Mouse (Mus musculus): ENCODE results near the gene Hsd3b5. TPM values are rescaled to one million over a fixed set of nuclear protein-coding genes. Genes with fewer than 3 reads are reported as not detected.
"Not testable (repeated sequence)": the region's sequence is repeated elsewhere in the genome, so short reads cannot be mapped to it uniquely, and the experiment has no call there.

Gene Hsd3b5
- total RNA-seq (2022), result not detected

DNA sequence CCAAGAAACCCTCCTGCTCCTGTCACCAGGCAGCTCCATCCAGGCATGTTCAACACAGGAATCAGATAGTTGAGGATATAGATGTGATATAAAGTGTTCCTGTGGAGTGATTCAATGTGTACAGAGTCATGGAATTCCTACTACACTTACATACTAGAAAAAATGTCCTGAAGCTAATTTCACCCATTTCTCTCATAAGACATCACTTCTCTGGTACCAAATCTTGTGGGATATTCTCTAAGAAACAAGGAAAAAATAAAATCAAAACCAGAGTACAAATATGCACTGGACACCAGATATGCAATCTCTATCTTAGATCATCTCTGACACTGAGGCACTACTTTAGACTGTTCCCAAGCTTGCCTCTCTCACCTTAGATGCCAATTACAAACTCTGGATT is at the start of gene Hsd3b5:
Gene Hsd3b5 (minus strand): TSS at position 101 of the 400 bp plus-strand sequence.
- DNase-seq (ENCODE audit: low spot score in 2 of 2), result no peak

DNA sequence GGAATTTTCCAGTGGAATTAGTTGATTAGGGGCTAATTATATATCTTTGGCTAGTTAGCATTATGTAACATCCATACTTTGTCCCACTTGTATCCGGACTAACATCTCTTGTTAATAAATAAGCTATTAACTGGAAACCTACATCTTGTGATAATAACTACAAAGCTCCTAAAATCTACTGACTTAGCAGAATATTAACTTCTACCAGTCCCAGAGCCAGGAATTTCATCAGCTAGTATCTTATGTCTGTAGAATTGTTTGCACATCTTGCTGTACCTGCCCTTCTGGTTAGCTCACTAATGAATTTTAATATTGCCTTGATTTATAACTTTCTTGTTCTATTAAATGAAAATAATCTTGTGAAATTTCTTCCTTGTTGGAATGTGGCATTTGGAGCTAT is 5.1 kb upstream of the Hsd3b5 start:
- DNase-seq (ENCODE audit: low spot score in 2 of 2), result no peak

DNA sequence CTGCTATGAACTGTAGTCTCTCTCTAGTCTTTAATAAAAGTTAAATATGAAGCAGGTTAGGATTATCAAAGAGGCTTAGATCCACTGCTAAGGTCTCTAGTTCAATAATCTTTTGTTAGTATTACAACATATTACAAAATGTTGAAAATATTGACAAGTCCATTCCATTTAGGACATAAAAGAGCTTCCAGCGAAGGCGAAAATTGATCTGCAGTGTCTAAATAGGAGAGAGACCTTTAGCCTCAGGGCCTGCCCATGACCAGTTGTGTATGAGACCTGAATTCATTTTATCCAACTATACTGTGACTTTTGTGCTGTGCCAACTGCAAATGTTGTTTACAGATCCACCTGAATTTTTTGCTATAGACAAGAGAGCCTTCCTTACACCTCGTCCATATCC is 419 bp downstream of the Hsd3b5 start:
- DNase-seq (ENCODE audit: low spot score in 2 of 2), result no peak

DNA sequence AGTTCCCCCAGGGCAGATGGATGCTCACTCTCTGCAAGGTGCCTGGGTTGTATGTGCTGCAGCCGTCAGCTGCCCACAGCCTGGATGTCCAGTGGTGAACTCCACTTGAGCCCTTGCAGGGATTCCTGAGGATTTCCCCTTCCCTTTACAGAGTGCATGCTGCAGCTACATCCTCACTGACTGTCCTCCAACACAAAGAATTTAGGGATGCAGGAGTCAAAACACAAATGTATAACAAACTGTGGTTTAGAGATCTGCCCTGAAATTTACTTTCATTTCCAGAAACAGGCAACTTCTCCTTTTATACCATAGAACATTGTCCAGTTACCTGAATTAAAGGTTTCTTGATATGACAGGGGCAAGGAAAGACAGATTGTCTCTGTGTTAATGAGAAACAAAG is 13.3 kb downstream of the Hsd3b5 start:
- not testable (repeated sequence) for DNase-seq (ENCODE audit: low spot score in 2 of 2)

DNA sequence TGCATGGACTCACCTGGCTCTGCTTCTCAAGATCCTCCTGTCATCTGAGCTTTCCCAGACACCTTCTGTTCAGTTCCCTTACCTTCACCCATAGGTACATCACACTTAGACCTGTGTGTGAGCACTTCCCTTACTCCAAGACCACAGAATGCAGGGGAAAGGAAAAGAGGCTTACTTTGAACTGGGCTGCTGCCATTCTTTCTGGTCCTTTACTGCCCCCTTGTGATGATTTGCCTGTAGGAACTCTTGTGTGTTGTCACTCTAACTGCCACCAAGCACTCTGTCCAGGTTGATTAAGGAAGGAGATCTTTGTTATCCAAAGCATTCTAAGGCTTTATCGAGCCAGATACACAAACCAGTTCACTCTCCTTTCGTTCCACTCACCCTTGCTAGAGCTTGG is 13.8 kb downstream of the Hsd3b5 start:
- not testable (repeated sequence) for DNase-seq (ENCODE audit: low spot score in 2 of 2)

DNA sequence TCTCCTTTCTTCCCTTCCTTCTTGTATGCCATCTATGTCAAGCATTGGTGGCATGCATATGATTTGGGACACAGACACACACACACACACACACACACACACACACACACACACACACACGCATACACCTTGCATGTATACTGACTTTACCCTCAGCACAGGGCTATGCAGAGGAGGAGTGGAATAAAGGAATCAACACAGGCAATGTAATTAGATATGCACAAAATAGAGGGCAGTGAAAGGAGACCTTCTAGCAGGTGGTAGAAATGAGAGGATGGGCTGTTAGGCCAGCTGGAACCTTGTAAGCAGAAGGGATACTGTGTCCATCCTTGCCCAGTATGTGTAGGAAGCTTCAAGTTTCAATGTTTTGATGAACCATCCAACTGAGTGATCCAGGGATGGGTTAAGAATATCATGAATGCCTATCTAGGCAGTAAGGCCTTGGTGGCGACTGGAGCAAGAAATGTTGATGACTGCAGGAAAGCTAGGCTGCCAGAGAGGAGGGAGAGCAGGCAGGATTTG is 15.6 kb downstream of the Hsd3b5 start:
- DNase-seq (ENCODE audit: low spot score in 2 of 2), result not testable (repeated sequence)

DNA sequence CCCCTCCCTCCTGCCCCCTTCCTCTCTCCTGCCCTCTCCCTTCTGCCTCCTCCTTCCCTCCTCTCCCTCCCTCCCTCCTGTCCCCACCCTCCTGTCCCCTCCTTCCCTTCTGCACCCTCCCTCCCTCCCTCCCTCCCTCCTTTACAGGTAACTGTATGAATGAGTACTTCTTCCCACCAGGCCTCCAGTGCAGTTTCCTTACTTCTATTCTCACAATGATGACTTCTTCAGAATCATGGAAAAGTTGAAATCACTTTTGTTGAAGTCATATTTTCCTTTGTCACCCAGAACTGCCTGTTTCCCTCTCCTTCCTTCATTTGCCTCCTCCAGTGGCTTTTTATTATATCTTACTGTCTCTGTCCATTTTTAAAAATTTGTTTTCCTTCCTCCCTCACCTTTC is 16.1 kb downstream of the Hsd3b5 start:
- DNase-seq (ENCODE audit: low spot score in 2 of 2), result no peak

DNA sequence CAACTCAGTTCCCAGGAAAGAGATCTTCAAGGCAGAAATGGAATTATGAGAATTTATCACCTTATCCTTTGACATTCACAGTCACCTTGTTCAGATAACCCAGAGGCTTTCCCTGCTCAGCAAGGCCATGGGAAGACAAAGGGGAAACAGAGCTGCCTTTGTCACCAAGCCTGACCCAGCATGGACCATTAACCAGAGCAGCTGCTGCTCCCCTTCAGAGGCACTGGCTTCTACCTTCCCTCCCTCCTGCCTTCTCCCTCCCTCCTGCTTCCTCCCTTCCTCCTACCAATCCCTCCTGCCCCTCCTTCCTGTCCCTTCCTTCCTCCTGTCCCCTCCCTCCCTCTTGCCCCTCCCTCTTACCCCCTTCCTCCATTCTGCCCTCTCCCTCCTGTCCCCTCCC is 16.5 kb downstream of the Hsd3b5 start:
- DNase-seq (ENCODE audit: low spot score in 2 of 2), result not testable (repeated sequence)

DNA sequence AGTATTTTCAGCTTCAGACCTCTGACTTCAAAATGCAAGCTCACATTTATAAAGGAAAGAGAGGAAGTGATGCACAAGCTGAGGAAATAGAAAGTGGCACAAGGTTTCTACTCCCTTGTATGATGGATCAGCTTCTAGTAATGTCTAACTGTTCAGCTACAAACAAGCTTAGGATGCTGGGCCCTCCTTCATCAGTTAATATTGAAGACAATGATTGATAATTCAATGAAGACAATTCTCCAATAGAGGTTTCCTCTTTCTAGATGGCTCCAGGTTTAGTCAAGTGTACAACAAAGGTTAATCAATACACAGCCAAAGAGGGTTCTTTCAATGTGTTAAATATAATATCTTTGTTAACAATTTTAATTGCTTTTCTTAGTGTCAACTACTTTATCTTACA is 41.3 kb downstream of the Hsd3b5 start, which contains the start of gene Gm10681:
Gene Gm10681 (minus strand): TSS at position 101 of the 400 bp plus-strand sequence.
- no peak for DNase-seq (ENCODE audit: low spot score in 2 of 2)

DNA sequence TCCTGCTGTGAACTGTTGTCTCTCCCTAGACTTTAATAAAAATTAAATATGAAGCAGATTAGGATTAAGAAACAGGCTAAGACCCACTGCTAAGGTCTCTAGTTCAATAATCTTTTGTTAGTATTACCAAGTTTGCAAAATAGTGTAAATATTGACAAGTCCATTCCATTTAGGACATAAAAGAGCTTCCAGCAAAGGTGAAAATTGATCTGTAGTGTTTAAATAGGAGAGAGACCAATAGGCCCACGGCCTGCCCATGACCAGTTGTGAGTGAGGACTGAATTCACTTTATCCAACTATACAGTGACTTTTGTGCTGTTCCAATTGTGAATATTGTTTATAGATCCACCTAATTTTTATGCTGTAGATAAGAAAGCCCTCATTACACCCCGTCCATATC is 42.3 kb downstream of the Hsd3b5 start:
- no peak for DNase-seq (ENCODE audit: low spot score in 2 of 2)

DNA sequence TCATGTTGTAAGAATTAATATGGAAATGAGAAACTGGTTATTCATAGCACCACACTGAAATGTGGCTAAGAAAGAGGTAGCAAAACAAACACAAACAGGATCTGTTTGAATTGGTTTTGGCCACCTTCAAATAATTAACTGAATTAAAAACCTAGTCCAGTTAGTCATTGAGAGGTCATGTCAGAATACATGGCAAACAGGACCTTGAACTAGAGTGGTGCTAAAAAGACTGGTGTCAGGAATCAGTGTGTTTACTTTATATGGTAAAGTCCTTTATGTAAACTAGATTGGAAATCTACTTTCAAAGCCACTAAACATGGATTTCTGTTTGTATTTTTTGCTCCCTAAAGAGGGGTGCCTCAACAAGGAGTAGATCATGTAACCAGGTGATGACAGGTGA is 47.4 kb downstream of the Hsd3b5 start:
- not testable (repeated sequence) for DNase-seq (ENCODE audit: low spot score in 2 of 2)

DNA sequence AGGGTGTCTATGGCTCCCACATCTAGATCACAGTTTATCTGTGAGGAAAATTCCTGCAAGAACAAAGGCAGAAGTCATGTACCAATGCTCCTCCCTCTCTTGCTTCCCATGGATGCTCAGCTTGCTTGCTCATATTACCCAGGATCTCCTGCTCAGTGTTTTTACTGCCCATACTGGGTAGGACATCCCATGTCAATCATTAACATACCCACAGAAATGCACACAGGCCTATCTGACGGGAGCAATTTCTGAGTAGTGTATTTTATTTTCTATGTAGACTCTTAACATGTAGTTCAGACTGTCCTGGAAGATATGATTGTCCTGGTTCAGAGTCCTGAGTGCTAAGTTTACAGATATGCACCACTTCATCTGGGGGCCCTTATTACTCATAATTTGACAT is 47.9 kb downstream of the Hsd3b5 start:
- DNase-seq (ENCODE audit: low spot score in 2 of 2), result not testable (repeated sequence)

DNA sequence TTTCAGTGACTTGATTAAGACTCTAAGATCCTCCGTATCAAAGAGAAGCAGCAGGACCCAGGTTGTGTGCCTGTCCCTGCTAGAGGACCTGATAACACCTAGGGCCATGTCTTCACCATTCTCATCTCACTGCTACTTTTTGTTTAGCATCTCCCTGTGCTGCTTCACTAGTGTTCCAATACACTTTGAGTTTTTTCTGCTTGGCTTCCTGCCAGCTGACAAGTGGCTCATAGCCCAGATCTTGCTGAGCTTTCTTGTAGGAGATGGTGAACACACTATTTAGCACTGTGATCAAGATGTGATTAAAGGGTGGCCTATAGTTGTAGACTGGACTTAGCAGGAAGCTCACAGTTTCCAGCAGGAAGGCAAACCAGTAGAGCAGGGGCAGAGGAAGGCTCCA is 49.0 kb downstream of the Hsd3b5 start:
- peak; percentile 13 to 44 for DNase-seq (ENCODE audit: low spot score in 2 of 2)

Other genes with a start within 250 kb of the Hsd3b5 start
- 10 to 100 TPM; 26.9 to 30.8 (median 27.6) TPM for gene Zfp697, start 247.8 kb downstream of the Hsd3b5 start, total RNA-seq (2022)
- gene Gm4450, start 173.1 kb downstream of the Hsd3b5 start, total RNA-seq (2022), result not detected
- not detected for gene Hsd3b4, start 119.7 kb downstream of the Hsd3b5 start, total RNA-seq (2022)
- gene Gm10681, start 41.4 kb downstream of the Hsd3b5 start, total RNA-seq (2022), result not detected
- gene Hsd3b2, start 94.3 kb upstream of the Hsd3b5 start, total RNA-seq (2022), result not detected
- not detected for gene Hsd3b3, start 132.9 kb upstream of the Hsd3b5 start, total RNA-seq (2022)
- not detected for gene Hsd3b6, start 184.2 kb upstream of the Hsd3b5 start, total RNA-seq (2022)
- gene Hsd3b1, start 229.5 kb upstream of the Hsd3b5 start, total RNA-seq (2022), result 1 to 10 TPM in 2 of 4 experiments, not detected in 2; 4.5 to 4.7 TPM